Mouse (Mus musculus): ENCODE measurements around the gene Epha2.

DNA sequence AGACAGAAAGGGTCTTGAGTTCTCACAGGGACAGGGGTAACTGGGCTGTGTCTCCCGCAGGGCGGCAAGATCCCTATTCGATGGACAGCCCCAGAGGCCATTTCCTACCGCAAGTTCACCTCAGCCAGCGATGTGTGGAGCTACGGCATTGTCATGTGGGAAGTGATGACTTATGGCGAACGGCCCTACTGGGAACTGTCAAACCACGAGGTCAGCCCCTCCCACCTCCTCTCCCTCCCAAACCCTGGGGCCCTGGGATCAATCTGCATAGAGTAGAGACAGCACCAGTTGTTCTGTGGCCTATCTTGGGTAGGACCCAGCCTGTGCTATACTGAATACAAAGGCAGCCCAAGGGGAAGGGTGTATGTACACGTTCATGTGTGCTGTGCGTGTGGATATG is 21.5 kb downstream of the Epha2 start:
- TF ChIP-seq POLR2A (IDR thresholded peaks at IDR 0.05; ENCODE audit: borderline replicate concordance, control insufficient read depth, low read depth, low read length) = no peak
- TF ChIP-seq CTCF (IDR thresholded peaks at IDR 0.05; ENCODE audit: control insufficient read depth, insufficient read depth, low read length) = no peak
